Mouse (Mus musculus) forebrain, postnatal 0 days (tissue): ENCODE data around the gene Dusp8. TPM values are rescaled to one million over a fixed set of nuclear protein-coding genes. Genes with fewer than 3 reads are reported as not detected.
"Not testable (repeated sequence)": the region's sequence is repeated elsewhere in the genome, so short reads cannot be mapped to it uniquely, and the experiment has no call there.

Source experiments
- ATAC-seq: fragments of 200-750 bp; cut with Nextera tagmentation; 2 replicates; pipeline ENCODE4 v1.8.0; 2017; ENCODE audit warnings: mild to moderate bottlenecking, moderate library complexity
- DNase-seq: peaks from one replicate; pipeline ENCODE4 v3.0.0-alpha.2; 2015
- H3K27ac ChIP-seq: fragments of 300-500 bp; sonication (generic); 2 replicates; pipeline ENCODE4 v1.5.1; 2014; ENCODE audit warnings: low read depth, mild to moderate bottlenecking, antibody characterized with exemption, low read length, moderate library complexity, mixed read lengths
- H3K27me3 ChIP-seq: fragments of 300-500 bp; sonication (generic); 2 replicates; pipeline ENCODE4 v1.6.1; 2014; ENCODE audit warnings: mild to moderate bottlenecking, low read length, mixed read lengths; ENCODE audit not compliant: insufficient read depth
- H3K36me3 ChIP-seq: fragments of 300-500 bp; sonication (generic); 2 replicates; pipeline ENCODE4 v1.6.1; 2014; ENCODE audit warnings: mild to moderate bottlenecking, moderate library complexity; ENCODE audit not compliant: insufficient read depth
- H3K4me1 ChIP-seq: fragments of 300-500 bp; sonication (generic); 2 replicates; pipeline ENCODE4 v1.6.1; 2014; ENCODE audit warnings: antibody characterized with exemption; ENCODE audit not compliant: insufficient read depth
- H3K4me2 ChIP-seq: fragments of 300-500 bp; sonication (generic); 2 replicates; pipeline ENCODE4 v1.6.1; 2014; ENCODE audit warnings: low read depth, mild to moderate bottlenecking, moderate library complexity
- H3K4me3 ChIP-seq: fragments of 300-500 bp; sonication (generic); 2 replicates; pipeline ENCODE4 v1.5.1; 2014; ENCODE audit warnings: low read depth, low read length, mixed read lengths
- H3K9ac ChIP-seq: fragments of 300-500 bp; sonication (generic); 2 replicates; pipeline ENCODE4 v1.6.1; 2014; ENCODE audit warnings: mild to moderate bottlenecking
- H3K9me3 ChIP-seq: fragments of 300-500 bp; sonication (generic); 2 replicates; pipeline ENCODE4 v1.6.1; 2016; ENCODE audit warnings: low read length
- CTCF ChIP-seq: sonication (generic); IDR thresholded peaks from 2 replicates; pipeline ENCODE4 v1.5.1; 2016; ENCODE audit warnings: antibody characterized with exemption, control low read depth, low read depth
- WGBS: fragments of 180-500 bp; shearing (Covaris S2); extraction: QIAGEN DNeasy Blood & Tissue Kit; methylation state at CpG from one replicate; pipeline ENCODE4 v1.1.7; 2014; 5-methylcytosine and 5-hydroxymethylcytosine counted together
- polyA plus RNA-seq: library from polyadenylated mRNA; unstranded; fragments of >200 nt; fragmentation: Nextera tagmentation; extraction: Ambion mirVana; gene quantifications from 2 replicates; pipeline ENCODE4 v1.2.1, GENCODE M21; 2015
- total RNA-seq: library from RNA; depleted of rRNA; stranded (reverse); fragments of >200 nt; gene quantifications from 2 replicates; pipeline ENCODE4 v1.2.3, GENCODE M21; 2014; rRNA removed

Gene Dusp8
- total RNA-seq (78.0 and 92.6 TPM in 2 replicates), polyA plus RNA-seq (79.2 and 106 TPM in 2 replicates)

GRCm38 (mm10) chr7:142095183-142095931, at the start of gene Dusp8:
Gene Dusp8, minus strand, starts transcription at chr7:142095843.
- 3% methylated on average over 57 of the region's 63 CpGs for WGBS
- TF ChIP-seq CTCF: peak; percentile 56
- Histone ChIP-seq H3K36me3 (no peaks in the 10 kb centered on the region), H3K4me3 (peak within 1 kb of the TSS; percentile 60), H3K27me3 (no peaks in the 10 kb centered on the region), H3K4me2 (peak within 1 kb of the TSS; percentile 96), H3K27ac (peak within 1 kb of the TSS; percentile 91), H3K9ac (peak within 1 kb of the TSS; percentile 97), H3K4me1 (peaks cover 38% of the 10 kb centered on the region), H3K9me3 (no peaks in the 10 kb centered on the region)
- ATAC-seq: peak; percentile 91
- DNase-seq: peak; percentile 96

GRCm38 (mm10) chr7:142144507-142144906, 48.9 kb upstream of the Dusp8 start, which contains the start of gene Gm45337:
Gene Gm45337, minus strand, starts transcription at chr7:142144607.
- Histone ChIP-seq H3K27me3 (no peaks in the 10 kb centered on the region), H3K27ac (no peak within 1 kb of the TSS), H3K4me2 (no peak within 1 kb of the TSS), H3K9ac (no peak within 1 kb of the TSS), H3K4me1 (no peaks in the 10 kb centered on the region), H3K4me3 (no peak within 1 kb of the TSS), H3K36me3 (no peaks in the 10 kb centered on the region), H3K9me3 (no peaks in the 10 kb centered on the region)
- TF ChIP-seq CTCF: no peak
- ATAC-seq: no peak
- no peak for DNase-seq
- WGBS: 72% methylated on average over 1 of the region's 1 CpGs

GRCm38 (mm10) chr7:142143506-142144010, 47.9 kb upstream of the Dusp8 start:
- not testable (repeated sequence) for H3K4me1 ChIP-seq, H3K36me3 ChIP-seq, DNase-seq, H3K27me3 ChIP-seq, H3K4me3 ChIP-seq, H3K27ac ChIP-seq, H3K9me3 ChIP-seq, ATAC-seq, H3K9ac ChIP-seq, H3K4me2 ChIP-seq
- WGBS: 60% methylated on average over 1 of the region's 1 CpGs

GRCm38 (mm10) chr7:142140696-142141095, 45.1 kb upstream of the Dusp8 start:
- no peaks in the 10 kb centered on the region for H3K4me1 ChIP-seq

GRCm38 (mm10) chr7:142135934-142136333, 40.3 kb upstream of the Dusp8 start, which contains the start of gene Gm39115:
Gene Gm39115, minus strand, starts transcription at chr7:142136034.
- not testable (repeated sequence) for ATAC-seq
- 40% methylated on average over 2 of the region's 2 CpGs for WGBS

More at GRCm38 (mm10) chr7:142140696-142141095, 45.1 kb upstream of the Dusp8 start:
- no peak overlapping the region for H3K27ac ChIP-seq
- no peak overlapping the region for H3K4me2 ChIP-seq
- 32% methylated on average over 1 of the region's 1 CpGs for WGBS
- H3K9ac ChIP-seq: no peak overlapping the region
- no peak overlapping the region for H3K4me3 ChIP-seq
- DNase-seq: no peak
- no peak for TF ChIP-seq CTCF
- no peaks in the 10 kb centered on the region for H3K36me3 ChIP-seq
- no peak for ATAC-seq
- H3K9me3 ChIP-seq: no peaks in the 10 kb centered on the region
- H3K27me3 ChIP-seq: no peaks in the 10 kb centered on the region

GRCm38 (mm10) chr7:142134206-142134995, 38.8 kb upstream of the Dusp8 start:
- WGBS: 67% methylated on average over 4 of the region's 4 CpGs
- no peaks in the 10 kb centered on the region for H3K36me3 ChIP-seq
- H3K27me3 ChIP-seq: no peaks in the 10 kb centered on the region
- DNase-seq (peak; percentile 25), ATAC-seq (peak; percentile 50; the same call in 1 of the 2 replicates)
- no peak overlapping the region for H3K4me3 ChIP-seq
- no peak overlapping the region for H3K9ac ChIP-seq
- peak; percentile 59 for TF ChIP-seq CTCF
- H3K9me3 ChIP-seq: no peaks in the 10 kb centered on the region
- no peak overlapping the region for H3K4me2 ChIP-seq
- H3K27ac ChIP-seq: no peak overlapping the region
- H3K4me1 ChIP-seq: no peaks in the 10 kb centered on the region

More at GRCm38 (mm10) chr7:142135934-142136333, 40.3 kb upstream of the Dusp8 start, which contains the start of gene Gm39115:
- H3K9ac ChIP-seq, DNase-seq, H3K9me3 ChIP-seq, H3K27me3 ChIP-seq, H3K4me3 ChIP-seq, H3K4me2 ChIP-seq, H3K27ac ChIP-seq, H3K36me3 ChIP-seq, H3K4me1 ChIP-seq: not testable (repeated sequence)
